Mouse (Mus musculus): ENCODE data around the gene Gbp9. TPM values are rescaled to one million over a fixed set of nuclear protein-coding genes. Genes with fewer than 3 reads are reported as not detected.
A peak's percentile ranks its signal among the peaks of the same experiment; 100 is the strongest.
"Not testable (repeated sequence)": the region's sequence is repeated elsewhere in the genome, so short reads cannot be mapped to it uniquely, and the experiment has no call there.

The Gbp9 gene
- 0.44 and 3.0 TPM in 2 replicates for polyA plus RNA-seq (2014; fragmentation: Nextera tagmentation; extraction: Ambion mirVana)

DNA sequence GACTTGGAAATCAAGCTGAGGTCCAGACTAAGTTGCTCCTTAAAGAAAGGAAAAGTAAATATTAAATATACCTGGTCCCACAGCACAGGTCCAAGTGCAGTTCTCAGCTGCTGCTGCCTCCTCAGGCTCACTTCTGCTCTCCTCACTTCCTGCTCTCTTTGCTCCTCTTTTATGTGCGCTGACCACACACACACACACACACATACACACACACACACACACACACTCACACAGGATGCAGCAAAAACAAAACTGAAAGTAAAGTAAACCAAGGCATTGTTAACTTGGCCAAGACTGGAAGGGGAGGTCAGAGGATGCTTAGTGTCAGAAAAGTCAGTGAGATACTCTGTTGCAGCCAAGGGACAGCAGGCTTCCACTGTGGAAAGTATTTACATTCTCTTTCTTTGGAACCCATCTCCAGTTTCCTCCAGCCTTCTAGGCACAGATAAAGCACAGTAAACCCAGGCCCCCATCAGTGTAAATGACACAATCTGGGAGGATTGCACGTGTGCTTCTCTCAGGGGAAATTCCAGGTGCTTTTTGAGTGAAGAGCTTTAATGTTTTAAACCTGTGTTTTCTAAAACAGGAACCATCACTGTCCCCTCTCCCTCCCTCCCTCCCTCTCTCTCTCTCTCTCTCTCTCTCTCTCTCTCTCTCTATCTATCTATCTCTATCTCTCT, at the start of gene Gbp9, which contains the start of the genes Gbp8 and Gbp4:
Gene Gbp9, minus strand, starts transcription at position 131 of the 680 bp plus-strand sequence.
Gene Gbp8, minus strand, starts transcription at position 132 of the 680 bp plus-strand sequence.
Gene Gbp4, minus strand, starts transcription at position 178 of the 680 bp plus-strand sequence.
- H3K9me3 ChIP-seq (ENCODE audit: control insufficient read depth, low read length); H3K36me3 ChIP-seq (ENCODE audit: control insufficient read depth, insufficient read depth, low read length); H3K27me3 ChIP-seq (ENCODE audit: control insufficient read depth, insufficient read depth, low read length); H3K4me1 ChIP-seq (ENCODE audit: control insufficient read depth, insufficient read depth, low read length); H3K27ac ChIP-seq (ENCODE audit: low read depth, low read length); ATAC-seq (ENCODE audit: low read depth); H3K4me2 ChIP-seq (ENCODE audit: low read depth, low read length); H3K9ac ChIP-seq (replicated peaks; ENCODE audit: low read depth, low read length); H3K4me3 ChIP-seq (ENCODE audit: low read depth, low read length): not testable (repeated sequence)
- 21% methylated on average over 2 of the region's 2 CpGs for WGBS

DNA sequence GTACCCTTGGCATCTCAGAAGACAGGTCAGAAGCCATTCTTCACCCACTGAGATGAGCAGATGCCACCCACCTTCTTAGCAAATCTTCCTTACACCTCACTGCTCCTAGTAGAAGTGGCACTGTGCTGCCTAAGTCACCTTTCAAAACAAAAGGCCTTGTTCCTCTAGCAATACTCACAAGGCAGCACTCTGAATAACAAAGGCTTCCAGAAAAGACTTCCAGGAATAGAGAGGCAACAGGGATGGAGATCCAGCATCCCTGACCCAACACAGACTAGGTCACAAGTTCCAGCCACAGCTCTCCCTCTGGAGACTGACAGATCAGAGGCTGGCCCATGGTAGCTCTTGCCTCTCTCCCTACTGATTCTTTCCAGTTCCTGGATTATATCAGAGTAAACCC, 42.1 kb upstream of the Gbp9 start:
- Histone ChIP-seq H3K4me2 (ENCODE audit: low read depth, low read length) (no peak overlapping the region), H3K27ac (ENCODE audit: low read depth, low read length) (no peak overlapping the region), H3K4me3 (ENCODE audit: low read depth, low read length) (no peak overlapping the region), H3K4me1 (ENCODE audit: control insufficient read depth, insufficient read depth, low read length) (no peaks in the 10 kb centered on the region), H3K27me3 (ENCODE audit: control insufficient read depth, insufficient read depth, low read length) (no peaks in the 10 kb centered on the region), H3K36me3 (ENCODE audit: control insufficient read depth, insufficient read depth, low read length) (no peaks in the 10 kb centered on the region), H3K9ac (replicated peaks; ENCODE audit: low read depth, low read length) (no peak overlapping the region), H3K9me3 (ENCODE audit: control insufficient read depth, low read length) (no peaks in the 10 kb centered on the region)
- no peak for ATAC-seq (ENCODE audit: low read depth)

DNA sequence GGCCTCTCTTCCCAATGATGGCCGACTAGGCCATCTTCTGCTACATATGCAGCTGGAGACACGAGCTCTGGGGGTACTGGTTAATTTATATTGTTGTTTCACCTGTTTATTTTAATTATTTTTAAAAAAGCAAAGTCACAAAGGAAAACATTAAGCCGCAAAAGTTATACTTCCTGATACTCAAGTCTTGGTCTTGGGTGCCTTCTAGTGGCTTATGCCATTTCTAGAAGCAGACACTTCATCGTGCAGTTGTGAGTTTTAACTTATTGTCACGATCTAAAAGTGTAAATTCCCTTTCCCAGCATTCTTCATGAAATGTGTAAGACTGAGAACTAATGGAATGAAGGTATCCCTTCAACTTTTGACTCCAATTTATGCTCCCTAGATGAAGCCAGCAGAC, 17.2 kb upstream of the Gbp9 start:
- H3K4me3 ChIP-seq (ENCODE audit: low read depth, low read length): no peak overlapping the region
- no peak overlapping the region for H3K27ac ChIP-seq (ENCODE audit: low read depth, low read length)
- H3K9ac ChIP-seq (replicated peaks; ENCODE audit: low read depth, low read length): no peak overlapping the region
- H3K4me1 ChIP-seq (ENCODE audit: control insufficient read depth, insufficient read depth, low read length): no peaks in the 10 kb centered on the region
- H3K4me2 ChIP-seq (ENCODE audit: low read depth, low read length): no peak overlapping the region
- no peaks in the 10 kb centered on the region for H3K36me3 ChIP-seq (ENCODE audit: control insufficient read depth, insufficient read depth, low read length)
- WGBS: 83% methylated on average over 5 of the region's 5 CpGs
- no peaks in the 10 kb centered on the region for H3K27me3 ChIP-seq (ENCODE audit: control insufficient read depth, insufficient read depth, low read length)
- H3K9me3 ChIP-seq (ENCODE audit: control insufficient read depth, low read length): no peaks in the 10 kb centered on the region
- ATAC-seq (ENCODE audit: low read depth): no peak

DNA sequence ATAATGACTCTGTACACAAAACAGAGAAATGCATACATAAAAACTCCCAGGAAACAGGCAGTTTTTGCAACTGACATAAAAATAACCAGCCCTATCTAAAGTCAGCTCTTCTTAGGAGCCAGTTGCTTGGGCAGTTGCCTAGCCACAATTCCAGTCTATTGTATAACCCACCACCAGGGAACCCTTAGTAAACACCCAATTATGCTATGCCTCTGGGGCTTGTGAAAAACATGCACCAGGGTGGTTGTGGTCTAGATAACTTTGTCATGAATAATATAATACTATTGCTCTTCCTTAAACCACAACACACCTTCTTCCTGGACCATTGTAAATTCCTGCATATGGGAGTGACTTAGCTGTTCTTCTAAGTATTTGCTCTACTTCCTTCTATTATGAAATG, 14.7 kb upstream of the Gbp9 start:
- H3K36me3 ChIP-seq (ENCODE audit: control insufficient read depth, insufficient read depth, low read length): no peaks in the 10 kb centered on the region
- no peaks in the 10 kb centered on the region for H3K27me3 ChIP-seq (ENCODE audit: control insufficient read depth, insufficient read depth, low read length)
- H3K9me3 ChIP-seq (ENCODE audit: control insufficient read depth, low read length): no peaks in the 10 kb centered on the region
- H3K4me2 ChIP-seq (ENCODE audit: low read depth, low read length): no peak overlapping the region
- no peak overlapping the region for H3K27ac ChIP-seq (ENCODE audit: low read depth, low read length)
- no peaks in the 10 kb centered on the region for H3K4me1 ChIP-seq (ENCODE audit: control insufficient read depth, insufficient read depth, low read length)
- no peak overlapping the region for H3K4me3 ChIP-seq (ENCODE audit: low read depth, low read length)
- no peak for ATAC-seq (ENCODE audit: low read depth)
- no peak overlapping the region for H3K9ac ChIP-seq (replicated peaks; ENCODE audit: low read depth, low read length)

DNA sequence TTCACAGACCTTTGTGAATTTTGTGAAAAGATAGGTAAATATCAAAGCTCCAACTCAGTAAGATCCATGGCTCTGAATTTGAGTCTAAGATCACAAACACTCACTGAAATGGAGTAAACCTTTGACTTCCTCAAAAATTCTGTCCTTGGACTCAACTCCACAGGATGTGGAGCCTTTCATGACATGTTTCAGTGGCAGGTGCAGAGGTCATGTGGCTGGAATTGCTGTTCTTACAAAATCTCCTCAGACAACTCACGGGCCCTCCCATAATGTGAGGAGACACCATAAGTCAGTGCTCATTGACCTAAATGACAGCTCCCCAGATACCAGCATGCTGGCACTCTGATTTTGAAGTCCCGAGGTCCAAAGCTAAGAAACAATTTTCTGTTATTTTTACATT, 8.7 kb upstream of the Gbp9 start:
- H3K9ac ChIP-seq (replicated peaks; ENCODE audit: low read depth, low read length); H3K4me2 ChIP-seq (ENCODE audit: low read depth, low read length); ATAC-seq (ENCODE audit: low read depth); H3K27me3 ChIP-seq (ENCODE audit: control insufficient read depth, insufficient read depth, low read length); H3K4me3 ChIP-seq (ENCODE audit: low read depth, low read length); H3K27ac ChIP-seq (ENCODE audit: low read depth, low read length); H3K36me3 ChIP-seq (ENCODE audit: control insufficient read depth, insufficient read depth, low read length); H3K4me1 ChIP-seq (ENCODE audit: control insufficient read depth, insufficient read depth, low read length); H3K9me3 ChIP-seq (ENCODE audit: control insufficient read depth, low read length): not testable (repeated sequence)
- WGBS: 75% methylated on average over 2 of the region's 2 CpGs

DNA sequence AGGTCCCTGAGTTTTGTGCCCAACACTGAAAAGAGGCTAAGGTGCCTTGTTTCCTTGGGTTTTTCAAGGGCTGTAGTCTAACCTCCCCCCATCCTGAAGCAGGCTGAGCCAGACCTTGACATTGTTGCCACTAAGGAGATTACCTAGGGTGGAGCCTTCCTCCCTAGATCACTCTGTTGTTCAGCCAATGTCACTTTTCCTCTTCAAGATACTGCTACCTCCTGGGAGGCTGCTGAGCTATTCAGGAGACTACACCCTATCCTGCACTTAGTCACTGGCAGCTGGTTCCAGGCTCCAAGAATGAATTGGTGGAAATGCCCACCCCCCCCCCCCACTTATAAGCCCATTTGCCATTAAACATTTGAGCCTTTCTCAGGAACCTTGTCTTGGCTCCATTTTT, 7.1 kb upstream of the Gbp9 start:
- Histone ChIP-seq H3K27me3 (ENCODE audit: control insufficient read depth, insufficient read depth, low read length) (no peaks in the 10 kb centered on the region), H3K9ac (replicated peaks; ENCODE audit: low read depth, low read length) (no peak overlapping the region), H3K27ac (ENCODE audit: low read depth, low read length) (no peak overlapping the region), H3K9me3 (ENCODE audit: control insufficient read depth, low read length) (no peaks in the 10 kb centered on the region), H3K4me1 (ENCODE audit: control insufficient read depth, insufficient read depth, low read length) (no peaks in the 10 kb centered on the region), H3K4me3 (ENCODE audit: low read depth, low read length) (no peak overlapping the region), H3K36me3 (ENCODE audit: control insufficient read depth, insufficient read depth, low read length) (no peaks in the 10 kb centered on the region), H3K4me2 (ENCODE audit: low read depth, low read length) (no peak overlapping the region)
- no peak for ATAC-seq (ENCODE audit: low read depth)

DNA sequence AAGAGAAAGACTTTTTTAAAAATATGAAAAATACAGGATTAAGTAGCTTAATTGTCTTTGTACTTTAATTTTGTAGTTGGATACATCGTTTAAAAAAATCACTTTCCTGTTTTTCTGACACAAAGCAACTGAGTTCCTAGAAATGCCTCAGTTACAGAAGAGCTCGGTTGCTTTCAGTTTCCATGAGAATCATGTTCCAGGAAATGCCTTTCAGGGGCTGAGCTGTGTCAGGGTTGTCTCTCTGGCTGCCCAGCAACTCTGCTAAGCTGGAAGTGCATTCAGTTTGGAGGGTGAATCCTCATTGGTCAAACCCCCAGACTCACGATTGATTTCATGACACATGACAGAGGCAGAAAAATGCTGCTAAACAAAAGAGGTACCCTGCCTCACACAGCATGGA, 6.4 kb upstream of the Gbp9 start:
- not testable (repeated sequence) for H3K4me3 ChIP-seq (ENCODE audit: low read depth, low read length); ATAC-seq (ENCODE audit: low read depth); H3K4me1 ChIP-seq (ENCODE audit: control insufficient read depth, insufficient read depth, low read length); H3K4me2 ChIP-seq (ENCODE audit: low read depth, low read length); H3K27me3 ChIP-seq (ENCODE audit: control insufficient read depth, insufficient read depth, low read length); H3K9ac ChIP-seq (replicated peaks; ENCODE audit: low read depth, low read length); H3K9me3 ChIP-seq (ENCODE audit: control insufficient read depth, low read length); H3K36me3 ChIP-seq (ENCODE audit: control insufficient read depth, insufficient read depth, low read length)
- H3K27ac ChIP-seq (ENCODE audit: low read depth, low read length): 0 out of 2 replicates have a peak overlapping the region, but pooled peaks have one; percentile 22
- 69% methylated on average over 3 of the region's 3 CpGs for WGBS

DNA sequence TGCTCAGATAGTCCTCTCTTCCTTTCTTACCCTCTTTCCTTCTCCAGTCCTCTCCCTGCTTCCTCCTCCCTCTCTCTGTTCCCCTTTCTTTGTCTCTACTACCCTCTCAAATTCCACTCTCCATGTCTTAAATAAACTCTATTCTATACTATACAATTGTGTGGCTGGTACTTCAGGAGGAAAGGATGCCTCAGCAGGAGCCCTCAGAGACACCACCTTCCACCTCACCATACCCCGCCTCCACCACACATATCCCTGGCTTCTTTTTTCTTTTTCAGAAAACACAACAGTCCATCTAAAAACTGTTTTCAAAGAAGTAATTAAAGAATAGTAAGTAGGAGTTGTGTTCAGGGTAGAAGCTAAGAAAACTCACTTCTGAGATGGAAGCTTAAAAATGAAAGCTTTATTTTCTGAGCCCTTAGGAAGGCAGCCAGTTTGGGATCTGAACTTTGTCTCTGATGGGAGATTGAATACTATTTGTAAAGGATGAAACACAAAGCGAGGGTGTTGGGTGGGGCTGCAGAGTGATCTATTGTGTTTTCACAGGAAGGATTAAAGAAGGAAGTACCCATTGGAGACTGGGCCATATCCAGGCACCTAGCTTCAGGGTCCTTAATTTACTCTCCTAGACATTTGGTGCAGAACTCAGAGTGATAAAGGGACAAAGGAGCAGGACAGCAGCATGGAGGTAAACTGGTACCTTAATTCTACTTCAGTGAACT, 911 bp upstream of the Gbp9 start:
- not testable (repeated sequence) for H3K36me3 ChIP-seq (ENCODE audit: control insufficient read depth, insufficient read depth, low read length); H3K4me3 ChIP-seq (ENCODE audit: low read depth, low read length); H3K9ac ChIP-seq (replicated peaks; ENCODE audit: low read depth, low read length); H3K27me3 ChIP-seq (ENCODE audit: control insufficient read depth, insufficient read depth, low read length); H3K4me2 ChIP-seq (ENCODE audit: low read depth, low read length); H3K27ac ChIP-seq (ENCODE audit: low read depth, low read length); H3K4me1 ChIP-seq (ENCODE audit: control insufficient read depth, insufficient read depth, low read length); H3K9me3 ChIP-seq (ENCODE audit: control insufficient read depth, low read length); ATAC-seq (ENCODE audit: low read depth)
- WGBS: 65% methylated on average over 2 of the region's 2 CpGs

DNA sequence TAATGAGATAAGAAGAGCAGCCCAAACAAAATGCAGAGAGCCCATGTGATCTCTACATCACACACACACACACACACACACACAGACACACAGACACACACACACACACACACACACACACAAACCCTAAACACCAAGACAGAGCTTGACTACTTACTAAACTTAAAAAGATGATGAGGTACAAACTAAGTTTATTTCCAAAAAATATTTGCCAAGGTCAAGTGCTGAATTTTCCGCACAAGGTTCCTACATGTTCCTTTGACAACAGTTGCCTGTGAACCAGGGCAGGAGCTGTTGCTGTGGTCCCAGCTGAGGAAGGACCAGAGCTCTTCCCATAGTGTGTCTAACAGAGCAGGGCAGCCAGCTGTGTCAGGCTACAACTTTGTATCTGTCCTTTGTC, 433 bp downstream of the Gbp9 start:
- Histone ChIP-seq H3K27me3 (ENCODE audit: control insufficient read depth, insufficient read depth, low read length) (no peaks in the 10 kb centered on the region), H3K4me2 (ENCODE audit: low read depth, low read length) (no peak overlapping the region), H3K4me1 (ENCODE audit: control insufficient read depth, insufficient read depth, low read length) (no peaks in the 10 kb centered on the region), H3K4me3 (ENCODE audit: low read depth, low read length) (no peak overlapping the region), H3K9ac (replicated peaks; ENCODE audit: low read depth, low read length) (no peak overlapping the region), H3K27ac (ENCODE audit: low read depth, low read length) (no peak overlapping the region), H3K36me3 (ENCODE audit: control insufficient read depth, insufficient read depth, low read length) (no peaks in the 10 kb centered on the region), H3K9me3 (ENCODE audit: control insufficient read depth, low read length) (no peaks in the 10 kb centered on the region)
- no peak for ATAC-seq (ENCODE audit: low read depth)
- WGBS: 89% methylated on average over 1 of the region's 1 CpGs

Measured in neural tube, embryonic 14.5 days (tissue).